Mouse (Mus musculus): ENCODE results near the gene Csmd2. TPM values are rescaled to one million over a fixed set of nuclear protein-coding genes. Genes with fewer than 3 reads are reported as not detected.

The Csmd2 gene
- polyA plus RNA-seq (2014; fragmentation: Nextera tagmentation; extraction: Ambion mirVana), result 0.12 and 0.18 TPM in 2 replicates

DNA sequence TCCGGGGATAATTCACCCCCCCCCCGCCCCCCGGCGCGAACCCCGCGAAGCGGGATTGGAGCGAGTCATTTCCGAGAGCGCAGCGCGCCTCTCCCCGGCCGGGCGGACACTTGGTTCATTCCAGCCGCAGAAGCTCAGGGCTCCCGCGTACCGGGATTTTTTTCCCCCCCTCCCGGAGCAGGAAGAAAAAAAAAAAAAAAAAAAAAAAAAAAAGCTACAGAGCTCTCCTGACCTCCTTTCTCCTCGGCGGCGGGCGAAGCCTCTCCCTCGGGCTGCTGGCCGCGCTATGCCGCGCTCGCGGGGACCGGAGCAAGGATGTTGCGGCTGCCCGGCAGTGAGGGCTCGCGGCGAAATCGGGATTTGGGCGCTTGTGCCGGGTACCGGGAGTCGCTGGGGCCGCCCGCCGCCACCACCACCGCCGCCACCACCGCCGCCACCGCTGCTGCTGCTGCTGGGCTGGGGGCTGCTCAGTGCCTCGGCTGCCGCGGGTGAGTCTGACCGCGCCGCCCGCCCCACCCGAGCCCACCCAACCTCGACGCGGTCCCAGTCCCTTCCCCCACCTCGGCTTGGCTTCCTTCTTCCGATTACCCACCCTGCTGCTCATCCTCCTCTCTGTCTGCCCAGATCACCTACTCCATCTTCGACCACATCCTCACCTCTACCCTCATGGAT, at the start of gene Csmd2:
Gene Csmd2, plus strand, starts transcription at position 74 of the 672 bp plus-strand sequence.
- no peaks in the 10 kb centered on the region for H3K36me3 ChIP-seq (ENCODE audit: insufficient read depth)
- H3K9me3 ChIP-seq (ENCODE audit: low read depth, low read length), result no peaks in the 10 kb centered on the region
- no peak for TF ChIP-seq CTCF (IDR thresholded peaks at IDR 0.05; ENCODE audit: low read depth)
- peak; percentile 41 for DNase-seq
- peaks cover 57% of the 10 kb centered on the region for H3K27me3 ChIP-seq (ENCODE audit: insufficient read depth, low read length)
- H3K9ac ChIP-seq, result no peak within 1 kb of the TSS; the same call in 1 of the 2 replicates
- under 1% methylated on average over 54 of the region's 65 CpGs for WGBS
- H3K4me1 ChIP-seq (ENCODE audit: insufficient read depth), result no peaks in the 10 kb centered on the region
- peak within 1 kb of the TSS; percentile 39 for H3K4me3 ChIP-seq (ENCODE audit: low read depth, low read length)
- no peak for ATAC-seq (ENCODE audit: insufficient read depth)
- no peak within 1 kb of the TSS for H3K27ac ChIP-seq (ENCODE audit: low read depth)
- H3K4me2 ChIP-seq, result peak within 1 kb of the TSS; percentile 71

DNA sequence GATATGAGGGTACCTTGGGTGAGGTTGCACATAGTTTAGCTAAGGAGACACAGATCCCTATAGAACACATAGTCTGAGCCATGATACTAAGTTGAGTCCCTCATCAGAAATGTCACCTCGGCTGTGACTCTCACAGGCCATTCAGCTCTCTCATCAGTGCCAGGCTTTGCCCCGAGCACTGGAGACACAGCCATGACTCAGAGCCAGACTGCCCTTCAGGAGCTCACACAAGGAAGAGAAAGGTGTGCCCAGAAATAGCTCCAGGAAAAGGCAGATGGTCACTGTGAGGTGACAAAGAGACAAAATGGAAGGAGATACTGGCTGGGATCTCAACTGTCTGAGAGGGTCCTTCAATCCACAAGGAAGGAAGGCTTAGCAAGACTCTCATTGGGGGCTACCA, 40.0 kb upstream of the Csmd2 start:
- WGBS, result 67% methylated on average over 2 of the region's 2 CpGs
- DNase-seq, result no peak

DNA sequence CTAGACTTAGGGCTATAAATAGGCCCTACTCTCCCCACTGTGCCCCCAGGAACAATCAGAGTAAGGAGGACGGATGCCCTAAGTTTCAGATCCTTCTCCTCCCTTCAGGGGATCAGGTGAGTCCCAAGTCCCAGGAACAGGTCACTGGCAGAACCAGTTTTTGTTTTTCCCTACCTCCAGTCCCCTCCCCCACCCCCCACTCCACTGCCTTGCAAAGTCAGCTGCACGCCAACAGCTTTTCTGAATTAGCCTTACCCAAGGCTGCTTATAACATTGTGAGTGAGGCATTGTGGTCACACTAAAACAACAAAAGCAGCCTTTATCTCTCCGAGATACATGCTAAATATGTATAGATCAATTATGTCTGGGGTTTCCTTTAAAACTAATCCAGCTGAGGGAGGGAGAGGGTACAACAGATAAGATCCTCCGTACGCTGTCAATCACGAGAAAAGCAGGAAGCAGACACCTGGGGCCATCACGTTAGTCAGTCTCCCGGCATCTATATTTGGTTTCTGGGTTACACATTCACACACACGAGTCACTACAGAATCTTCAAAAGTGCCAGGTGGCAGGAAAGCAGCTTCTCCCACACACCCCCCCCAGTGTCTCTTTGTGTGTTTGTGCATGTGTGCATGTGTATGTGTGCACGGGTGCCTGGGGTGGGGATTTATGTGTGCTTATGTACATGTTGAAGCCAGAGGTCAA, 34.5 kb upstream of the Csmd2 start:
- Histone ChIP-seq H3K4me1 (ENCODE audit: insufficient read depth) (no peaks in the 10 kb centered on the region), H3K9ac (no peak overlapping the region), H3K4me3 (ENCODE audit: low read depth, low read length) (no peak overlapping the region), H3K27ac (ENCODE audit: low read depth) (no peak overlapping the region), H3K4me2 (no peak overlapping the region), H3K36me3 (ENCODE audit: insufficient read depth) (no peaks in the 10 kb centered on the region), H3K27me3 (ENCODE audit: insufficient read depth, low read length) (no peaks in the 10 kb centered on the region), H3K9me3 (ENCODE audit: low read depth, low read length) (no peaks in the 10 kb centered on the region)
- 36% methylated on average over 10 of the region's 10 CpGs for WGBS
- no peak for TF ChIP-seq CTCF (IDR thresholded peaks at IDR 0.05; ENCODE audit: low read depth)
- ATAC-seq (ENCODE audit: insufficient read depth) (no peak), DNase-seq (no peak)

More for the DNA sequence above, 40.0 kb upstream of the Csmd2 start:
- Histone ChIP-seq H3K27ac (ENCODE audit: low read depth) (no peak overlapping the region), H3K4me3 (ENCODE audit: low read depth, low read length) (no peak overlapping the region), H3K9me3 (ENCODE audit: low read depth, low read length) (no peaks in the 10 kb centered on the region), H3K4me2 (no peak overlapping the region), H3K9ac (no peak overlapping the region), H3K4me1 (ENCODE audit: insufficient read depth) (no peaks in the 10 kb centered on the region), H3K36me3 (ENCODE audit: insufficient read depth) (no peaks in the 10 kb centered on the region), H3K27me3 (ENCODE audit: insufficient read depth, low read length) (no peaks in the 10 kb centered on the region)
- TF ChIP-seq CTCF (IDR thresholded peaks at IDR 0.05; ENCODE audit: low read depth), result no peak
- ATAC-seq (ENCODE audit: insufficient read depth), result no peak

DNA sequence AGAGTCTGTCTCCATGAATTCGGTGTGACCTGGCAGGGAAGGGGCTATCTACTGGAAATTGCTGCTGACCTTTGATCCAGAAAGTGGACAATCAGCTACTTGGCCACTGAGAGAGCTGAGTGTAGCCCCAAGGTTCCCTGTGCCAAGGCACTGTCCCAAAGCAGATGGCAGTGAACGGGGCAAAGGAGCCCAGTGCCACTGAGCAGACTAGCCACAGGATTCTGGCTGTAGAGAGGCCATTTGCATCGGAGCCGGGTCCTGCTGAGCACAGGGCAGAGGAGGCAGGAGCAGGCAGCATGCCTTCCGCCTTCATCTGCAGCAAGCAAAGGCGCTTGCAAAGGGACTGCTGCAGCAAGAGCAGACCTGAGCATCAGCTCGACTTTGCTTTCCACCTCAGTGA, 18.6 kb upstream of the Csmd2 start:
- DNase-seq (no peak), ATAC-seq (ENCODE audit: insufficient read depth) (no peak)
- Histone ChIP-seq H3K9me3 (ENCODE audit: low read depth, low read length) (no peaks in the 10 kb centered on the region), H3K9ac (no peak overlapping the region), H3K27me3 (ENCODE audit: insufficient read depth, low read length) (peaks cover 30% of the 10 kb centered on the region), H3K4me1 (ENCODE audit: insufficient read depth) (no peaks in the 10 kb centered on the region), H3K4me3 (ENCODE audit: low read depth, low read length) (no peak overlapping the region), H3K36me3 (ENCODE audit: insufficient read depth) (no peaks in the 10 kb centered on the region), H3K27ac (ENCODE audit: low read depth) (no peak overlapping the region), H3K4me2 (no peak overlapping the region)
- TF ChIP-seq CTCF (IDR thresholded peaks at IDR 0.05; ENCODE audit: low read depth), result no peak
- WGBS, result 9% methylated on average over 7 of the region's 7 CpGs

DNA sequence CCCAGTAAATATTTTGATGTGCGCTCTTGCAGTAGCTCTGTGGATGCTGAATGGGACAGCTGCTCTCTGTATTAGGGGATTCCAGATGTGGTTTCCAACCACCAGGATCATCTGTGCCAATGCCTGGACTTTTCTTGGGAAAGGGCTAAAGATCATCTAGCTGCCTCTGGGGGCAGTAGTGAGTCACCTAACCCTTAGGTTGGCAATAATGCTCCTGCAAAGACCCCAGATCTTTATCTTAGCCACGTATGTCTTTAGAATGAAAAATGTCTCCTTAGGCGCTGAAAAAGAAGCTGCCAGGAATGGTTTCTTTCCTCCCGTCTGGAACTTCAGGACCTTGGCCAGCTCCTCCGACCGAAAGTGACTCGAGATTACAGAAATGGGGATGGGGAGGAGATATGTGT, 17.6 kb upstream of the Csmd2 start:
- Histone ChIP-seq H3K4me2 (no peak overlapping the region), H3K36me3 (ENCODE audit: insufficient read depth) (no peaks in the 10 kb centered on the region), H3K27ac (ENCODE audit: low read depth) (no peak overlapping the region), H3K9ac (no peak overlapping the region), H3K4me3 (ENCODE audit: low read depth, low read length) (no peak overlapping the region), H3K9me3 (ENCODE audit: low read depth, low read length) (no peaks in the 10 kb centered on the region), H3K4me1 (ENCODE audit: insufficient read depth) (no peaks in the 10 kb centered on the region), H3K27me3 (ENCODE audit: insufficient read depth, low read length) (peaks cover 30% of the 10 kb centered on the region)
- WGBS, result 5% methylated on average over 7 of the region's 7 CpGs
- TF ChIP-seq CTCF (IDR thresholded peaks at IDR 0.05; ENCODE audit: low read depth), result peak; percentile 35
- peak; percentile 89 for DNase-seq
- no peak for ATAC-seq (ENCODE audit: insufficient read depth)

DNA sequence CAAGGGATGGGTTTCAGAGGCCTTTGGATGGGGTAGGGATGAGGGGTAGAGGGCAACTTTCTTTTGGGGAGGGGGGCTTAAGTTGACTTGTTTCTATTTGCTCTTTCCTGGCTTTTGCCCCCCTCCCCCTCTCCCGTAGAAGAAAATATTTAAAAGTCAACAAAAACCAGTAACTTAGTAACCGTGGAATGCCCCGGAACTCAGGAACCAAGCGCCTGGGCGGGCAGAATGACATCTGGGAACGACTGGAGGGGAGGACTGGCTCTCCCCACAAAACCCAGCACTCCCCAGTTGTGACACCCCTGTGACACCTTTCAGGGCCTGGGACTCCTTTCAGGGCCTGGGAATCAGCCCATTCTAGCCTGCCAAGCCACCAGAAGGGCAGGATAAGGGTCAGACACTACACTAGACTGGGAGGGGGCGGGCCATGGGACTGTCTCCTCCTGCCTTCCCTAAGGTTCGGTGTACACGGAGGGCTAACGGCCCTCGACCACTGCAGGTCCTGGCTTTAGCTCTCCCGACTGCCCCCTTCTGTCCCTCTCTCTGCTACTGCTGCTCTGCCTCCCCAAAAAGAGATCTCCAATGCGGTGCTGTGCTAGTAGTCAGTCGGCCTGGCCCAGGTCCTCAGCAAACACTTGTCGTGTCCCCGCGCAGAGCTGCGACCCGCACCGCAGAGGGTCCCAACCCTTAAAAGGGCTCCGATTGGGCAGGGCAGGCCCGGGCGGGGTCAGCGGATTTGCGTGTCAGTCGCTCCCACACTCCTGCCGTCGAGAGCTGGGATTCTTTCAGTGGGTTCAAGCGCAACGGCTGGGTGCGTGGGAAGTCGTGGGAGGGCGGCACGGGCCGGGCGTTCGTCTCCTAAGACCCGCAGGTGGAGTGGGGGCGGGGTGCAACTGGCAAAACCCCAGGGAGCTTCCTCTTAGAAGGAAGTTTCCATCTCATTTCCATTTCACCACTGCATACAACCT, 16.5 kb upstream of the Csmd2 start, which contains the start of gene CK137956:
Gene CK137956, minus strand, starts transcription at position 51 of the 968 bp plus-strand sequence.
- peak; percentile 10; the same call in 1 of the 2 replicates for TF ChIP-seq CTCF (IDR thresholded peaks at IDR 0.05; ENCODE audit: low read depth)
- Histone ChIP-seq H3K27ac (ENCODE audit: low read depth) (no peak within 1 kb of the TSS), H3K36me3 (ENCODE audit: insufficient read depth) (no peaks in the 10 kb centered on the region), H3K9me3 (ENCODE audit: low read depth, low read length) (no peaks in the 10 kb centered on the region), H3K4me1 (ENCODE audit: insufficient read depth) (no peaks in the 10 kb centered on the region), H3K27me3 (ENCODE audit: insufficient read depth, low read length) (peaks cover 30% of the 10 kb centered on the region), H3K4me3 (ENCODE audit: low read depth, low read length) (no peak within 1 kb of the TSS), H3K4me2 (no peak within 1 kb of the TSS), H3K9ac (no peak within 1 kb of the TSS)
- ATAC-seq (ENCODE audit: insufficient read depth) (no peak), DNase-seq (no peak)
- WGBS, result 2% methylated on average over 39 of the region's 39 CpGs

Measured in lung, embryonic 14.5 days (tissue).